Mouse (Mus musculus) cerebellum, adult 9-10 months (tissue): Measurements from ENCODE around the gene Olfr776.
"Not testable (repeated sequence)": the region's sequence is repeated elsewhere in the genome, so short reads cannot be mapped to it uniquely, and the experiment has no call there.

ENCODE experiments used
- DNase-seq: peaks from one replicate; pipeline ENCODE4 v3.0.0; 2022

Olfr776 gene

DNA sequence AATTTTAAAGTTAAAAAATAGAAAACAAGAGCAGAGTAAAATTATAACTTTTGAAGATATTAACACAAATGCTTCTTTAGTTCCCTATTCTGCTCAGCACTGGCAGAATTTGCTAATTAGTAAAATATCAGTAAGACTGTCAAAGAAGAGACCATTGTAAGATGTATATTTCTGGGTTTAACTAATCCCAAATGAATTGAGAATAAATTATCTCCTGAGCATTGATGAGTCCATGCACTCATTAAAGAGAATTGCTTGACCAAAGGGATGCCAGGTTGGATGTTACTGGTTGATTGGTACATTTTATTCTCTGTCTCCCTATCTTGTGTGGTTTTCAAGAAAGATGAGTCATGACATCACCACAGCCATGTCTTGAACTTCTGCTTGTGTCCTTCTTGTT is at the start of gene Olfr776:
Gene Olfr776 (plus strand): TSS at position 301 of the 400 bp plus-strand sequence.
- DNase-seq, result no peak

DNA sequence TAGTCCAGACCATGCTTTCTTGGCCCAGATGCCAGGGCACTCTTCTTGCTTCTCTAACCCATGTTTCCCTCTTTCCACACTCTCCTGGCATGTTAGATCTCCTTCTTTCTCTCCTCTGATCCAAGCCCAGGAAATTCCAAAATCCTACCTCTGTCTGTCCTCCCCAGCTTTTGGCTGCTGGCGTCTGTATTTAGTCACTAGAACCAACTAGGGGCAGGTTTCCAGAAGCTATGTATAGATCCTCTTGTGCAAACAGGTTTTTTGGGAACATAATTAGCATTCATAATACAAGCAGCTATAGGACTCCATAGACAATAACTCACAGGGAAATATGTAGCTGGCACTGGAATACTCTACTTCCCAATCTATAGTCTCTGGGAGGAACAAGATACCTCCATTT is 28.2 kb upstream of the Olfr776 start:
- DNase-seq, result no peak

DNA sequence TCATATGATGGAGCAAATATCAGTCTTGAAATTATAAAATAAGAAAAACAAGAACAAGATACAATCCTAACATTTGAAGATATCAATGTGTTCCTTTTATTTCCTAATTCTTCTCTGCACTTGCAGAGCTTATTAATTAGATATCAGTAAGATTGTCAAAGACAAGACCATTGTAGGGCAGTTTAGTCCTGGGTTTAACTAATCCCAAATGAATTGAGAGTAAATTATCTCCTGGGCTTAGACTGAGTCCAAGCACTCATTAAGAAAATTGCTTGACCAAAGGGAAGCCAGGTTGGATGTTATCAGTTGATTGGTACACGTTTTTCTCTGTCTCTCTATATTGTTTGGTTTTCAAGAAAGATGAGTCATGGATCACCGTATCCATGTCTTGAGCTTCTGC is 23.0 kb upstream of the Olfr776 start, which contains the start of gene Olfr774:
Gene Olfr774 (plus strand): TSS at position 301 of the 400 bp plus-strand sequence.
- no peak for DNase-seq

DNA sequence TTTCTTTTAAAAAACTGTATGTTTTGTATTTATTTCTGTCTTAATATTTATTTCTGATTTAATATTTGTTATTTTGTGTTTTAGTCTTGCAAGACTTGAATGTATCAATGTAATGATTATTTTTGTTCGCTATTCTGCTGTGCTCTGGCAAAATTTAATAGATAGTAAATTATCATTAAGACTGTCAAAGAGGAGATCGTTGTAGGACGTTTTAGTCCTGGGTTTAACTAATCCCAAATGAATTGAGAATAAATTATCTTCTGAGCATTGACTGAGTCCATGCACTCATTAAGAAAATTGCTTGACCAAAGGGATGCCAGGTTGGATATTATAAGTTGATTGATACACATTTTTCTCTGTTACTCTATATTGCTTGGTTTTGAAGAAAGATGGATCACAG is 10.8 kb upstream of the Olfr776 start, which contains the start of gene Olfr775:
Gene Olfr775 (plus strand): TSS at position 301 of the 400 bp plus-strand sequence.
- no peak for DNase-seq

- no peak for DNase-seq
Observed at GRCm38 (mm10) chr10:129271081-129271535, 12.2 kb downstream of the Olfr776 start, which contains the start of gene Olfr777. TSS of gene Olfr777 (minus strand) at chr10:129271485.

- DNase-seq, result not testable (repeated sequence)
Observed at GRCm38 (mm10) chr10:129312973-129313372, 54.0 kb downstream of the Olfr776 start.

- DNase-seq, result not testable (repeated sequence)
Observed at GRCm38 (mm10) chr10:129313521-129313920, 54.6 kb downstream of the Olfr776 start.
